Mouse (Mus musculus): ENCODE results near the gene Cemip. TPM values are rescaled to one million over a fixed set of nuclear protein-coding genes. Genes with fewer than 3 reads are reported as not detected.

The Cemip gene
- polyA plus RNA-seq, 1 experiment from 2014 or later = 0.89 TPM

DNA sequence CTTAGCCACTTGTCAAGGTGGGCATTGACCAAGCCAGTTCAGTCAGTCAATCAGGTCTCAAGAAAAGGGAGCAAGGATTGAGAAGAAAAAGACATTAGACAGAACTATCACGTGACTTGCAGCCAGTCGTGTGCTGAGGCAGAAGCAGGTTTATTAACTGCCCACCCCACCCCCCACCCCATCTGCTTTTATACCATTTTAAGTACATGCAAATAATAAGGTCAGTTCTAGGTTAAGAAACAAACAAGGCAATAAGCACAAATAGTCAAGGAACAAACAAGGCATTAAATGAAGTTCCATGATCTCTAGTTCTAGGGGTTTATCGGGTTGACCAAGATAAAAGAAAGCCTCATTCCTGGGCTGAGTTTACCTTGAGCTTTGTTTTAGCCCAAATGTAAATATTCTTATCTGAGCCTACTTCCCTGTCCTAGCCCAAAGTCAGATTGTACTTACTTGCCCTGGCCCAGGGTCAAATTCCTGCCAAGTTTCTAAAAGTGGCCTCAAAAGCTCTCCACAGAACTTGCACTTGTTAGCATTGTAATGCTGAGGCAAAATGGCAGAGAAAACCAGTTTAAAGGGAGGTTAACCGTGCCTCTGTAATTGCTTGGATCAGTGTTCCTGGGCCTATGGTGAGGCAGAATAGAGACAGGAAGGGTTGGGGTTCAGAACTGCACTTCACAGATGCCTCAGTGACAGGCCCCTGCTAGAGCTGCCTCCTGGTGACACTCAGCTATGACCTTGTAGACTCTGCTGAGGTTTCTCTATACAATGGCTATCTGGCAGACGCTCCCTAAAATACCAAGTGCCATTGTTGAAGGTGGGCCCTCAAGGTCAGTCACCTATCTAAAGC lies 183.8 kb downstream of the Cemip start:
- peaks cover 39% of the 10 kb centered on the region for H3K36me3 ChIP-seq (ENCODE audit: control insufficient read depth, insufficient read depth, low read length)
- no peaks in the 10 kb centered on the region for H3K9me3 ChIP-seq (ENCODE audit: control insufficient read depth, low read length)
- no peak overlapping the region for H3K4me3 ChIP-seq (ENCODE audit: control insufficient read depth in 1 of 2, insufficient read depth in 1 of 2, low read depth in 1 of 2, low read length in 2 of 2)
- 40% methylated on average over 5 of the region's 5 CpGs for WGBS
- 0 out of 4 replicates have a peak overlapping the region, but pooled peaks of 1 of the 2 experiments have one; percentile 44 for H3K27ac ChIP-seq (replicated peaks in 1 of 2; ENCODE audit: control insufficient read depth in 1 of 2, insufficient read depth in 1 of 2, low read depth in 2 of 2, low read length in 2 of 2)
- no peak overlapping the region for H3K4me2 ChIP-seq (ENCODE audit: low read length)
- H3K27me3 ChIP-seq (ENCODE audit: control insufficient read depth, insufficient read depth, low read length) = no peaks in the 10 kb centered on the region
- H3K9ac ChIP-seq (ENCODE audit: low read length) = no peak overlapping the region
- H3K4me1 ChIP-seq (ENCODE audit: control insufficient read depth in 2 of 2, insufficient read depth in 2 of 2, low read length in 2 of 2) = peaks cover 6% of the 10 kb centered on the region in 2 experiments
- no peak for ATAC-seq (ENCODE audit: insufficient number of reproducible peaks, insufficient read depth, low FRiP score, low read depth)

DNA sequence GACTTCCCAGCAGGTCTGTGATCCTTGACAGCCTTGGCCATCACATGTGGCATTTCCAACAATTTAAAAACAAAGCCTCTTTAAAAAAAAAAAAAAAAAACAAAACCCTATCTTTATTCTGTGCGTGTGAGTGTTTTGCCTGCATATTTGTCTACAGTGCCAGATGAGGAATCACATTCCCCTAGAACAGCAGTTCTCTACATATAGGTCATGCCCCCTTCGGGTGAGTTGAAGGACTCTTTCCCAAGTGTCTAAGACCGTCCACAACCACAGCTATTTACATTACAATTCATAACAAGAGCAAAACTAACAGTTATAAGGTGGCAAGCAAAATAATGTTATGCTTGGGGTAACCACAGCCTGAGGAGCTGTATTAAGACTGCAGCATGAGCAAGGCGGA lies 184.9 kb downstream of the Cemip start:
- Histone ChIP-seq H3K4me3 (ENCODE audit: control insufficient read depth in 1 of 2, insufficient read depth in 1 of 2, low read depth in 1 of 2, low read length in 2 of 2) (no peak overlapping the region), H3K27ac (replicated peaks in 1 of 2; ENCODE audit: control insufficient read depth in 1 of 2, insufficient read depth in 1 of 2, low read depth in 2 of 2, low read length in 2 of 2) (no peak overlapping the region), H3K36me3 (ENCODE audit: control insufficient read depth, insufficient read depth, low read length) (peaks cover 47% of the 10 kb centered on the region), H3K4me1 (ENCODE audit: control insufficient read depth in 2 of 2, insufficient read depth in 2 of 2, low read length in 2 of 2) (peaks cover 6% of the 10 kb centered on the region in 2 experiments), H3K9ac (ENCODE audit: low read length) (no peak overlapping the region), H3K9me3 (ENCODE audit: control insufficient read depth, low read length) (no peaks in the 10 kb centered on the region), H3K4me2 (ENCODE audit: low read length) (no peak overlapping the region), H3K27me3 (ENCODE audit: control insufficient read depth, insufficient read depth, low read length) (no peaks in the 10 kb centered on the region)
- ATAC-seq (ENCODE audit: insufficient number of reproducible peaks, insufficient read depth, low FRiP score, low read depth) = no peak
- 82% methylated on average over 4 of the region's 4 CpGs for WGBS

GRCm38 (mm10) chr7:83900519-83900918 lies 185.8 kb downstream of the Cemip start:
- peaks cover 6% of the 10 kb centered on the region in 2 experiments for H3K4me1 ChIP-seq (ENCODE audit: control insufficient read depth in 2 of 2, insufficient read depth in 2 of 2, low read length in 2 of 2)
- H3K27me3 ChIP-seq (ENCODE audit: control insufficient read depth, insufficient read depth, low read length) = no peaks in the 10 kb centered on the region
- ATAC-seq (ENCODE audit: insufficient number of reproducible peaks, insufficient read depth, low FRiP score, low read depth) = no peak
- H3K27ac ChIP-seq (replicated peaks in 1 of 2; ENCODE audit: control insufficient read depth in 1 of 2, insufficient read depth in 1 of 2, low read depth in 2 of 2, low read length in 2 of 2) = no peak overlapping the region
- WGBS = 74% methylated on average over 3 of the region's 3 CpGs
- no peak overlapping the region for H3K9ac ChIP-seq (ENCODE audit: low read length)
- peaks cover 56% of the 10 kb centered on the region for H3K36me3 ChIP-seq (ENCODE audit: control insufficient read depth, insufficient read depth, low read length)
- H3K4me3 ChIP-seq (ENCODE audit: control insufficient read depth in 1 of 2, insufficient read depth in 1 of 2, low read depth in 1 of 2, low read length in 2 of 2) = no peak overlapping the region
- no peaks in the 10 kb centered on the region for H3K9me3 ChIP-seq (ENCODE audit: control insufficient read depth, low read length)
- no peak overlapping the region for H3K4me2 ChIP-seq (ENCODE audit: low read length)

DNA sequence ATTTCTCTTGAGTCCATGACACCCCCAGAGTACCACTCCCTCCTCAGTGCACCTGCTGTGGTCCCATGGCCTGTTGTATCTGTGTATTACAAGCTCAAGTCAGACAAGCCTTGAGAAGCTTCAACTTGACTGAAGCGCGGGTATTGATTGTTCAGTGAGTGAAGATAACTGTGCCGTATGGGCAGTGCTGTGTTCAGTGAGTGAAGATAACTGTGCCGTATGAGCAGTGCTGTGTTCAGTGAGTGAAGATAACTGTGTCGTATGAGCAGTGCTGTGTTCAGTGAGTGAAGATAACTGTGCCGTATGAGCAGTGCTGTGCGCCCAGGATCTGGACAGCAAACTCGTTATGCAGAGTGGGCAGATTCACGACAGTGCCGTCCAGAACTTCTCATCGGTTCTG lies 188.0 kb downstream of the Cemip start:
- Histone ChIP-seq H3K27me3 (ENCODE audit: control insufficient read depth, insufficient read depth, low read length) (no peaks in the 10 kb centered on the region), H3K4me3 (ENCODE audit: control insufficient read depth in 1 of 2, insufficient read depth in 1 of 2, low read depth in 1 of 2, low read length in 2 of 2) (no peak overlapping the region), H3K36me3 (ENCODE audit: control insufficient read depth, insufficient read depth, low read length) (peaks cover 69% of the 10 kb centered on the region), H3K27ac (replicated peaks in 1 of 2; ENCODE audit: control insufficient read depth in 1 of 2, insufficient read depth in 1 of 2, low read depth in 2 of 2, low read length in 2 of 2) (no peak overlapping the region), H3K9me3 (ENCODE audit: control insufficient read depth, low read length) (no peaks in the 10 kb centered on the region), H3K4me1 (ENCODE audit: control insufficient read depth in 2 of 2, insufficient read depth in 2 of 2, low read length in 2 of 2) (peaks cover 6 to 17% of the 10 kb centered on the region in 2 experiments), H3K9ac (ENCODE audit: low read length) (no peak overlapping the region), H3K4me2 (ENCODE audit: low read length) (no peak overlapping the region)
- no peak for ATAC-seq (ENCODE audit: insufficient number of reproducible peaks, insufficient read depth, low FRiP score, low read depth)
- WGBS = 77% methylated on average over 11 of the region's 11 CpGs

- no peaks in the 10 kb centered on the region for H3K9me3 ChIP-seq (ENCODE audit: control insufficient read depth, low read length)
- peaks cover 66% of the 10 kb centered on the region for H3K36me3 ChIP-seq (ENCODE audit: control insufficient read depth, insufficient read depth, low read length)
- no peak overlapping the region for H3K27ac ChIP-seq (replicated peaks in 1 of 2; ENCODE audit: control insufficient read depth in 1 of 2, insufficient read depth in 1 of 2, low read depth in 2 of 2, low read length in 2 of 2)
- H3K4me3 ChIP-seq (ENCODE audit: control insufficient read depth in 1 of 2, insufficient read depth in 1 of 2, low read depth in 1 of 2, low read length in 2 of 2) = no peak overlapping the region
- H3K27me3 ChIP-seq (ENCODE audit: control insufficient read depth, insufficient read depth, low read length) = no peaks in the 10 kb centered on the region
- no peak overlapping the region for H3K9ac ChIP-seq (ENCODE audit: low read length)
- 82% methylated on average over 5 of the region's 5 CpGs for WGBS
- H3K4me1 ChIP-seq (ENCODE audit: control insufficient read depth in 2 of 2, insufficient read depth in 2 of 2, low read length in 2 of 2) = peaks cover 0 to 19% of the 10 kb centered on the region in 2 experiments; a peak in 2 of 4 replicates
- ATAC-seq (ENCODE audit: insufficient number of reproducible peaks, insufficient read depth, low FRiP score, low read depth) = no peak
- no peak overlapping the region for H3K4me2 ChIP-seq (ENCODE audit: low read length)
Measured at GRCm38 (mm10) chr7:83896077-83896740, 190.1 kb downstream of the Cemip start.

- H3K36me3 ChIP-seq (ENCODE audit: control insufficient read depth, insufficient read depth, low read length) = peaks cover 48% of the 10 kb centered on the region
- H3K4me3 ChIP-seq (ENCODE audit: control insufficient read depth in 1 of 2, insufficient read depth in 1 of 2, low read depth in 1 of 2, low read length in 2 of 2) = no peak overlapping the region
- H3K4me1 ChIP-seq (ENCODE audit: control insufficient read depth in 2 of 2, insufficient read depth in 2 of 2, low read length in 2 of 2) = peaks cover 0 to 19% of the 10 kb centered on the region in 2 experiments; a peak in 2 of 4 replicates
- ATAC-seq (ENCODE audit: insufficient number of reproducible peaks, insufficient read depth, low FRiP score, low read depth) = no peak
- H3K4me2 ChIP-seq (ENCODE audit: low read length) = no peak overlapping the region
- H3K9me3 ChIP-seq (ENCODE audit: control insufficient read depth, low read length) = no peaks in the 10 kb centered on the region
- 89% methylated on average over 1 of the region's 1 CpGs for WGBS
- no peak overlapping the region for H3K27ac ChIP-seq (replicated peaks in 1 of 2; ENCODE audit: control insufficient read depth in 1 of 2, insufficient read depth in 1 of 2, low read depth in 2 of 2, low read length in 2 of 2)
- H3K9ac ChIP-seq (ENCODE audit: low read length) = no peak overlapping the region
- no peaks in the 10 kb centered on the region for H3K27me3 ChIP-seq (ENCODE audit: control insufficient read depth, insufficient read depth, low read length)
Measured at GRCm38 (mm10) chr7:83894348-83894747, 192.0 kb downstream of the Cemip start.

GRCm38 (mm10) chr7:83892333-83892669 lies 194.0 kb downstream of the Cemip start:
- no peaks in the 10 kb centered on the region for H3K9me3 ChIP-seq (ENCODE audit: control insufficient read depth, low read length)
- peak overlapping the region; percentile 87 for H3K4me2 ChIP-seq (ENCODE audit: low read length)
- H3K27ac ChIP-seq (replicated peaks in 1 of 2; ENCODE audit: control insufficient read depth in 1 of 2, insufficient read depth in 1 of 2, low read depth in 2 of 2, low read length in 2 of 2) = peak overlapping the region; percentile 86 to 88
- H3K9ac ChIP-seq (ENCODE audit: low read length) = peak overlapping the region; percentile 94
- peak overlapping the region; percentile 78 to 90 for H3K4me3 ChIP-seq (ENCODE audit: control insufficient read depth in 1 of 2, insufficient read depth in 1 of 2, low read depth in 1 of 2, low read length in 2 of 2)
- peaks cover 28% of the 10 kb centered on the region for H3K36me3 ChIP-seq (ENCODE audit: control insufficient read depth, insufficient read depth, low read length)
- WGBS = 0% methylated on average over 19 of the region's 21 CpGs
- no peaks in the 10 kb centered on the region for H3K27me3 ChIP-seq (ENCODE audit: control insufficient read depth, insufficient read depth, low read length)
- ATAC-seq (ENCODE audit: insufficient number of reproducible peaks, insufficient read depth, low FRiP score, low read depth) = no peak; the same call in 1 of the 2 replicates
- H3K4me1 ChIP-seq (ENCODE audit: control insufficient read depth in 2 of 2, insufficient read depth in 2 of 2, low read length in 2 of 2) = peaks cover 0 to 19% of the 10 kb centered on the region in 2 experiments; a peak in 2 of 4 replicates

Measured in heart, embryonic 14.5 days (tissue).